Mouse (Mus musculus): Measurements from ENCODE around the gene Bbs9.
A peak's percentile ranks its signal among the peaks of the same experiment; 100 is the strongest.
"Not testable (repeated sequence)": the region's sequence is repeated elsewhere in the genome, so short reads cannot be mapped to it uniquely, and the experiment has no call there.

GRCm38 (mm10) chr9:22713286-22713685 lies 237.8 kb downstream of the Bbs9 start:
- TF ChIP-seq CTCF (IDR thresholded peaks at IDR 0.05; ENCODE audit: control insufficient read depth, insufficient read depth, low read length), result 0 out of 2 replicates have a peak, but pooled peaks have one; percentile 23
- TF ChIP-seq POLR2A (IDR thresholded peaks at IDR 0.05; ENCODE audit: borderline replicate concordance, control insufficient read depth, low read depth, low read length), result not testable (repeated sequence)
